Mouse (Mus musculus) MEL (cell line): ENCODE data around the gene Ptprn2.

Experiments used
- BHLHE40 ChIP-seq: IDR thresholded peaks from 2 replicates; pipeline ENCODE4 v1.6.1; 2012; ENCODE audit warnings: low read depth, mild to moderate bottlenecking, inconsistent platforms, low read length, improper control_type of control experiment, borderline replicate concordance
- CTCF ChIP-seq, 3 experiments: IDR thresholded peaks in 2 of 3; conservative IDR thresholded peaks in 1 of 3; 2 replicates each; pipeline ENCODE4 v1.5.1; 2011 to 2012; ENCODE audit warnings: low read length in 3 of 3, low read depth in 2 of 3, mild to moderate bottlenecking in 2 of 3, improper control_type of control experiment in 1 of 3, inconsistent platforms in 1 of 3, mixed read lengths in 1 of 3, moderate library complexity in 1 of 3; ENCODE audit not compliant: control insufficient read depth in 1 of 3, insufficient read depth in 1 of 3, poor library complexity in 1 of 3, severe bottlenecking in 1 of 3
- EP300 ChIP-seq, 2 experiments: IDR thresholded peaks; 2 replicates each; pipeline ENCODE4 v1.6.1; 2011; ENCODE audit warnings: improper control_type of control experiment in 2 of 2, low read length in 2 of 2, low read depth in 1 of 2, mild to moderate bottlenecking in 1 of 2
- GATA1 ChIP-seq: IDR thresholded peaks from 2 replicates; pipeline ENCODE4 v1.6.1; 2011; ENCODE audit warnings: low read depth, low read length, improper control_type of control experiment
- HCFC1 ChIP-seq: IDR thresholded peaks from 2 replicates; pipeline ENCODE4 v1.6.1; 2012; ENCODE audit warnings: low read depth, mild to moderate bottlenecking, inconsistent platforms, low read length, improper control_type of control experiment, moderate library complexity
- KAT2A ChIP-seq: conservative IDR thresholded peaks from 2 replicates; pipeline ENCODE4 v1.6.1; 2012; ENCODE audit warnings: low read depth, low read length, improper control_type of control experiment, inconsistent platforms
- MAX ChIP-seq: IDR thresholded peaks from 2 replicates; pipeline ENCODE4 v1.6.1; 2011; ENCODE audit warnings: low read length, improper control_type of control experiment
- MAZ ChIP-seq: IDR thresholded peaks from 2 replicates; pipeline ENCODE4 v1.6.1; 2012; ENCODE audit warnings: low read depth, mild to moderate bottlenecking, inconsistent platforms, low read length, improper control_type of control experiment
- NELFE ChIP-seq: IDR thresholded peaks from 2 replicates; pipeline ENCODE4 v1.6.1; 2011; ENCODE audit warnings: low read depth, low read length, improper control_type of control experiment
- POLR2A ChIP-seq, 2 experiments: IDR thresholded peaks; 2 replicates each; pipeline ENCODE4 v1.6.1; 2011 to 2012; ENCODE audit warnings: low read length in 2 of 2, mild to moderate bottlenecking in 2 of 2, control low read depth in 1 of 2, improper control_type of control experiment in 1 of 2, low read depth in 1 of 2, moderate library complexity in 1 of 2; ENCODE audit not compliant: control insufficient read depth in 1 of 2, insufficient read depth in 1 of 2, poor library complexity in 1 of 2
- POLR2AphosphoS5 ChIP-seq: IDR thresholded peaks from 2 replicates; pipeline ENCODE4 v1.6.1; 2012; ENCODE audit warnings: low read depth, borderline replicate concordance, mild to moderate bottlenecking, inconsistent platforms, low read length, moderate library complexity, mixed read lengths
- RAD21 ChIP-seq: IDR thresholded peaks from 2 replicates; pipeline ENCODE4 v1.6.1; 2011; ENCODE audit warnings: mild to moderate bottlenecking, low read depth, low read length, improper control_type of control experiment
- USF1 ChIP-seq: IDR thresholded peaks from 2 replicates; pipeline ENCODE4 v1.6.1; 2014; ENCODE audit warnings: low read depth, mild to moderate bottlenecking, inconsistent platforms, low read length, improper control_type of control experiment, moderate library complexity
- ZC3H11A ChIP-seq: IDR thresholded peaks from 2 replicates; pipeline ENCODE4 v1.6.1; 2012; ENCODE audit warnings: low read depth, mild to moderate bottlenecking, inconsistent platforms, low read length, improper control_type of control experiment

DNA sequence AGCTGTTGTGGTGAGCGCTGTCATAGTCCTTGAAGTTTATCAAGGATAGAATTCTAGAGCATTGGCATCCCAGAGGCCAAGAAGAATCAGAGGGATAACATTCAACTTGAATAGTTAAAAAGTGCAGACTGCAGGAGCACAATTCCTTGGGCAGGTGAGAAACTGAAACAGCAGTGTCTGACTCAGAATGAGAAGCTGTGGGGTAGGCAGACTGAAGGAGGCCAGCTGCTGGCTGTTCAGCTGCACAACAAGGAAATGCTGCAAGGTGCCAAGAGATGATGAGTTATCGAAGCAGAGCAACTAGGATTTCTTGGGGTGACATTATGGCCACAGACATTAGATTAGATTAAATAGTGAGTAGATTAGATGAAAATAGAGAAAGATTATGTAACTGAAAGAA is 260.9 kb downstream of the Ptprn2 start:
- TF ChIP-seq NELFE (no peak), CTCF (IDR thresholded peaks at IDR 0.05 in 2 of 3, conservative IDR thresholded peaks at IDR 0.05 in 1 of 3; ENCODE audit: control insufficient read depth in 1 of 3, insufficient read depth in 1 of 3, low read depth in 2 of 3, low read length in 3 of 3, poor library complexity in 1 of 3, severe bottlenecking in 1 of 3) (no peak), GATA1 (no peak), HCFC1 (no peak), MAZ (no peak), RAD21 (no peak), EP300 (IDR thresholded peaks at IDR 0.05; ENCODE audit: low read depth in 1 of 2, low read length in 2 of 2) (no peak), POLR2A (IDR thresholded peaks at IDR 0.05; ENCODE audit: control insufficient read depth in 1 of 2, insufficient read depth in 1 of 2, low read depth in 1 of 2, low read length in 2 of 2, poor library complexity in 1 of 2) (no peak), ZC3H11A (no peak), USF1 (no peak), POLR2AphosphoS5 (no peak), KAT2A (no peak), MAX (no peak), BHLHE40 (no peak)
